Mouse (Mus musculus) embryonic fibroblast, embryonic 13.5 days (primary cell): ENCODE measurements at regions not wholly inside any gene's neighbourhood (a gene's known extent, or its start where the extent isn't known, plus 50 kb on each side); places are given as distances from the start of the nearest gene placed in this dataset.

Experiments used
- CTCF ChIP-seq: IDR thresholded peaks from 2 replicates; pipeline ENCODE4 v1.5.1; 2011; ENCODE audit warnings: mild to moderate bottlenecking, control low read depth, low read length, moderate library complexity, borderline replicate concordance; ENCODE audit not compliant: insufficient read depth
- POLR2A ChIP-seq: IDR thresholded peaks from 2 replicates; pipeline ENCODE4 v1.6.1; 2011; ENCODE audit warnings: low read depth, mild to moderate bottlenecking, control low read depth, low read length, moderate library complexity

GRCm38 (mm10) chr7:71459805-71460204, 108.5 kb upstream of the Gm10295 start:
- TF ChIP-seq POLR2A (no peak), CTCF (no peak)
